Mouse (Mus musculus) layer of hippocampus, adult 2 months (tissue): ENCODE results near the gene Zbtb7a. TPM values are rescaled to one million over a fixed set of nuclear protein-coding genes. Genes with fewer than 3 reads are reported as not detected.
A peak's percentile ranks its signal among the peaks of the same experiment; 100 is the strongest.

Experiments used
- DNase-seq, 2 experiments: peaks; one replicate each; pipeline ENCODE4 v3.0.0; 2022; ENCODE audit warnings: low spot score in 2 of 2
- H3K27ac ChIP-seq: fragments of 200-600 bp; 2 replicates; pipeline ENCODE4 v1.8.1; 2022
- H3K4me3 ChIP-seq: fragments of 200-600 bp; 2 replicates; pipeline ENCODE4 v1.8.1; 2022; ENCODE audit warnings: mild to moderate bottlenecking
- CTCF ChIP-seq: fragments of 200-600 bp; conservative IDR thresholded peaks from 2 replicates; pipeline ENCODE4 v1.8.1; 2022; ENCODE audit warnings: antibody characterized with exemption, mild to moderate bottlenecking, moderate library complexity
- long read RNA-seq, 2 experiments: library from polyadenylated mRNA; stranded (forward); transcript quantifications; one replicate each; pipeline ENCODE4 v2.0.0; 2021; ENCODE audit warnings: borderline mapping rate in 2 of 2
- total RNA-seq, 2 experiments: library from RNA; stranded (reverse); gene quantifications; 2 replicates each; pipeline ENCODE4 v1.2.3; 2021

The Zbtb7a gene
- 100 to 1,000 TPM; 103 to 109 TPM for total RNA-seq
- long read RNA-seq, experiment 1, full-length matches to known transcripts, result 20 of 117 reads
- long read RNA-seq, experiment 1, partial matches to known transcripts, result 5 of 117 reads
- long read RNA-seq, experiment 1, other reads (novel, unspliced or antisense), result 92 of 117 reads
- long read RNA-seq, experiment 2, full-length matches to known transcripts, result 12 of 150 reads
- long read RNA-seq, experiment 2, partial matches to known transcripts, result 131 of 150 reads
- long read RNA-seq, experiment 2, other reads (novel, unspliced or antisense), result 7 of 150 reads

DNA sequence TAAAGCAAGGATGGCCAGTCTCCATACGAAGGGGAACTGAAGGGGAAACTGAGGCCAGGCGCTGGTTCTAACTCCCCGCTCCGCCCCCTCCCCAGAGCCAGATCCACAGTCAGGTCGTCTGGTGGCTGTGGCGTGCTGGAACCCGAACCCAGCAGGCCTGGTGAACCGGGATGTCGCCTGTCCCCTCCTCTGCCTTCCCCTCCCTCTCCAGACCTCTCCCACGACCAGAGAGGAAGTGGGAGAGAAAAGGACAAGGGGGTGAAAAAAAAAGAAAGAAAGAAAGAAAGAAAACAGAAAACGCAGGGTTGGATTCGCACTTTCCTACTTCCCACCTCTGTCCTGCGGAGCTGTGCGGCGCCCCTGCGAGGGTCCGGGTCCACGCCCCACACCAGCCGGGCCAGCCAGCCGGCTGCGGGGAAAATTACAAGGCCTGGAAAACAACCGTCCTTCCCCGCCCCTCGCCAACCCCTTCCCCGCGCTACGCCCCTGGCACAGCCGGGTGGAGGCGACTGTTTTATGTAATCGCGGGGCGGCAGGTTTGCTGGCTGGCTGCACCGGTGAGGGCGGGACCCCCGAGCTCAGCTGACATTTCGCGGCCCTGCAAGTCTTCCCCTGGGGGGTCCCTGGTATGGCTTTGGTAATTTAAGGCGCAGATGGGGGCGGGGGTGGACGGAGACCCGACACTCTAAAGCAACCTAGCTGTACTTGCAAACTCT is at the start of gene Zbtb7a:
TSS of gene Zbtb7a (plus strand) at position 255 of the 716 bp plus-strand sequence.
- peak within 1 kb of the TSS; percentile 98 for H3K4me3 ChIP-seq
- peak; percentile 46 to 47 for DNase-seq
- peak within 1 kb of the TSS; percentile 99 for H3K27ac ChIP-seq
- no peak for TF ChIP-seq CTCF

DNA sequence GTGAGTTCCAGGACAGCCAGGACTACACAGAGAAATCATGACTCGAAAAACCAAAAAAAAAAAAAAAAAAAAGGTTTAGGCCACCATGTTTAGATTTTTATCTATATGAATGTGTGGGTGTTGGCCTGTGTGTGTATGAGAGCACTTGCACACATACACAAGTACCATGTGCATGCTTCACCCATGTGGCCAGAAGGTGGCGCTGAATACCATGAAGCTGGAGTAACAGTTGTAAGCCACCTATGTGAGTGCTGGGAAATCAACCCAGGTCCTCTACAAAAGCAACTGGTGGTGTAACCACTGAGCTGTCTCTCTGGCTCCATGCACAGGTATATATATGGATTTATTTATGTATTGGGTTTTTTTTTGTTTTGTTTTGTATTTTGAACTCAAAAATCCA is 48.0 kb upstream of the Zbtb7a start:
- Histone ChIP-seq H3K4me3 (no peak overlapping the region), H3K27ac (no peak overlapping the region)
- DNase-seq, result no peak

DNA sequence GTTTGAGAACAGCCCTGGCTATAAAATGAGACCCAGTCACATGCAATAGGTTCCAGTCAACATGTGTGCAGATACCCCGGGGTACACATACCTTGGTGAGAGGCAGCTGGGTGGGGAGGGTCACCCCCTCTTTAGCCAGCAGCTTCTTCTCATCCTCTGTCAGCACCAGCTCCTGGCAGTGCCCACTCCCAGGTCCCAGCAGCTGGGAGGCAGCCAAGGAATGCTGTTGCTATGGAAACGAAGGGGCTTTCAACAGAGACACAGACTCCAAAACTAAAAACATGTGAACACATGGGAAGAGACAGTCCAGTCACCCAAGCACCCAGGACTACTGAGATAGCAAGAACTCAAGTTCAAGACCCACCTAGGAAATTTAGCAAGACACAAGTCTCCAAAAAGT is 45.8 kb upstream of the Zbtb7a start:
- no peak for DNase-seq
- no peak overlapping the region for H3K4me3 ChIP-seq
- no peak for TF ChIP-seq CTCF
- H3K27ac ChIP-seq, result no peak overlapping the region

More for the DNA sequence above, 48.0 kb upstream of the Zbtb7a start:
- TF ChIP-seq CTCF, result peak; percentile 59

DNA sequence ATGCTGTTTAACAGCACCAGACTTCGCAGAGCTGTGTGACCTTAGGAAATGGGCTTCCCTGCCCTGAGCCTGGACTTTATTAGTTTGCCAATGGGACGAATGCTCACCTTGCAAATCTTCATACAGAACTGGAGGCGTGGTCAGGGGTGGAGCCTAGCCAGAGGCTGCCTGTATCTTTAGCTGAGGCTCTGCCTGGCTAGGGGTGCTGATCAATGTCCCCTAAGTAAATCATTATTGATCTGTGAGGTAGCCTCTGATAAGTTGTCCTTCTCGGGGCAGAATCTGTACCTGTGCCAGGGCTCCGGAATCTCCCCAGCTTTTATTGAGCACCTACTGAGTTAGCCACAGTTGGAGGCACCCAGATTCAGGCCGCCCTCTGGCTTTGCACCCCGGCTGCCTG is 44.4 kb upstream of the Zbtb7a start:
- TF ChIP-seq CTCF, result no peak
- no peak overlapping the region for H3K27ac ChIP-seq
- H3K4me3 ChIP-seq, result no peak overlapping the region
- DNase-seq, result no peak

DNA sequence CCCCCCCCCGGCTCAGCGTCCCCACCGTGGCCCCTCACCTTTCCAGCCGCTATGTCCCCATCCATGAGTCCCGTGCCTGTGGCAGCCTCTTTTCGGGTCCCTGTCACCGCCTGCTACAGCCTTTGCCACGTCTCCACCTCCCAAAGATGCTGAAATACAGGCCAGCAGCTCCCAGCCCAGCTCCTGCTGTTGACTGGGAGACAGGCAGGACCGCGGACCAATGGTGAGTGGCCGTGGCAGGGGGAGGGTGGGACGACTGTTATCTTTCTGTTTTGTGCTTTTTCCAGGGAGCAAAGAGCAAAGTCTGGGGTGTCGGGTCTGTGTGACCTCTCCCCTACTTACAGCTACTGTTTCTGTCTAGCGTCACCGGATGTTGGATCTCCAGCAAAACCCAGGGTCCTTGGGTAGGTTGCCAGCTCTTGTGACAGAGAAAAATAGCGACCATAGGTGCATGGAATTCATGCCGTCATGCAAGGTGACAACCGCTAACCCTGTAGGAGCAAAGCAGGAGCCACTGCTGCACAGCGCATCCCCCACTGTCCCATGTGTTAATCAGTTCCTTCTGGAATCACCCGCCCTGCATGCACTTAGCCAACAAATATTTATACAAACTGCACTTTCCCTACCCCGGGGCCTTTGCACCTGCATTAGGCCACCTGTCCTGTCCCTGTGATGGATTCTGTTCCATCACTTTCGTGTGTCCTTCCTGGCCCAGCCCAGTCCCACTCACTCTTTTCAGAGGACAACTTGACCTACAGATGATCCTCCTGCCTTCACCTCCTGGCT is 42.4 kb upstream of the Zbtb7a start:
- Histone ChIP-seq H3K27ac (no peak overlapping the region), H3K4me3 (no peak overlapping the region)
- no peak for TF ChIP-seq CTCF
- DNase-seq, result no peak

DNA sequence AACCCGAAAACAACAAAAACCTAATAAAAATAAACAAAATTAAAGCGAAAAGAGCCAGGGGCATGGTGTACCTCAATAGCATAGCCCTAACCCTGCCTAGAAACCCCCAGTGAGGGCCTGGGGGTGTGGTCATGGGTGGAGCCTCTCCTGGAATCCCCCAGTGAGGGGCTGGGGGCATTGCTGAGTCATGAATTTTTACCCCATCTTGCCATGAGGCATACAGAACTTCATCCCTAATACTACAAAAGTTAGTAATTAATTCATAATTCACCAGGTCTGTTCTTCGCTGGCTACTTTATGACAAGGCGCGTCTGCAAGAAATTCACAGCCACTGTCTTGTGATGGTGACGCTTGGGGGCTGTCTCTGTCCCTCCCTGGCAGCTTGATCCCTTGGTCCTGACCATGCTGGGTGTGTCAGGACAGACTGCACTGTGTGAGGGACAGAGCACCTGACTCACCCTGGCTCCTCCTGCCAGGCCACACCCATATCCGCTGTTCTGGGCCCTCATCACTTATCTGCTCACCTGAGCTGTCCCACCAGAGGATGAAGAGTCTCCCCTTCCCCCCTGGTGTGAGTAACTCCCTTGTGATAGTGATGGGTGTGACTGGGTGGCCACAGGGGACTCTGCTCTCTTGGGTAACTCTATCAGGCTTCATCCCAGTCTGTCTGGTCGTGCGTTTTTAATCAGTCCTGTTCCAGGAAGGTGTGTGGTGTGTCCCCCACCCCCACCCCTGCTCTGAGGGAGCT is 39.9 kb upstream of the Zbtb7a start:
- TF ChIP-seq CTCF, result no peak
- DNase-seq, result no peak
- no peak overlapping the region for H3K27ac ChIP-seq
- H3K4me3 ChIP-seq, result no peak overlapping the region

DNA sequence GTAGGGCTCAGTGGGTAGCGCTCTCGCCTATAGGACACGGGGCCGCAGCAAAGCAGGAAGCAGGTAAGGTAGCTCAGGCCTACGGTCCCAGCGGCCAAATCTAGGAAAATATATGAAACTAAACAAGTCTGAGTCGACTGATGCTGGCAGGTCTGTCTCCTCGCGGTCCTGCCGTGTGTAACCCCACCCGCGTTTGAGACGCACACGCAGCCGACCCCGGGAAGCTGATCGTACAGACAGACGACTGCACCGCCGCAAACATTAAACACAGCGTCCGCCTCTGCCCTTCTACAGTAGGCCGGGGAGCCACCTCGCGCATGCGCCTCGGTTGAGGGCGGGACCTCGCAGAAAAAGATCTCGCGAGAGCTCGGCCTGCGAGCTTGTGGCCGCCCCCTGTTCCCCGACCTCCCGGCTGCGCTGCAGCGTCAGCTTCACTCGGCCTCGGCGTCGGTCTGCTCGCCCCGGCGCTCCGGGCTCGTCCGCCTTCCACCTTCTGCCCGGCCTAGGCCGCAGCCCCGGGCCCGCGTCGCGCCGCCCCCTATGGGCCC is 29.4 kb upstream of the Zbtb7a start, which contains the start of gene Map2k2:
TSS of gene Map2k2 (plus strand) at position 351 of the 548 bp plus-strand sequence.
- Histone ChIP-seq H3K4me3 (peak within 1 kb of the TSS; percentile 96), H3K27ac (peak within 1 kb of the TSS; percentile 99)
- DNase-seq, result peak; percentile 96 to 97
- no peak for TF ChIP-seq CTCF

DNA sequence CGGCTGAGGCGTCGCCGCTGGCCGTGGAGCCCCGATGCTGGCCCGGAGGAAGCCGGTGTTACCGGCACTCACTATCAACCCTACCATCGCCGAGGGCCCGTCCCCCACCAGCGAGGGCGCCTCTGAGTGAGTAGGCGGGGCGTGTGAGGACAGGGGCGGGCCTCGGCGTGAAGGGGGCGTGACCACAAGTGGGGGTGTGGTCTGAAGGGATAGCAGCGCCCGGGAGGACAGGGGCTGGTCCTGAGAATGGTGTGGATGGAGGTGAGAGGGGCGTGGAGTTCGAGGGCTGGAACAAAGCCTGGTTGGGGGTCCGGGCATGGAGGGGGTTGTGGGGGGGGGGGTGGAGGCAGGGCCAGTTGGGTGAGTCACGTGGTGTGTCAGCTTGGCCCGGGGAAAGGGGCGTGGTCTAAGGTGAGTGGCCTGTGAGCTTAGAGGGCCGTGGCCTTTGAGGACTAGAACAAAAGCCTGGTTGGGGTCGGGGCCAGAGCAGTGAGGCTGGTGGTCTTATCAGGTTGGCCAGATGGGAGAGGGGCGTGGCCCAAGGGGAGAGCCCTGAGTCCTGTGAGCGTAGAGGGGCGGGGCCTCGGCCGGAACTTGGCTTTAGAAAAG is 28.8 kb upstream of the Zbtb7a start:
- peak overlapping the region; percentile 99 for H3K27ac ChIP-seq
- DNase-seq, result peak; percentile 75 to 78
- H3K4me3 ChIP-seq, result peak overlapping the region; percentile 96
- TF ChIP-seq CTCF, result peak; percentile 24

DNA sequence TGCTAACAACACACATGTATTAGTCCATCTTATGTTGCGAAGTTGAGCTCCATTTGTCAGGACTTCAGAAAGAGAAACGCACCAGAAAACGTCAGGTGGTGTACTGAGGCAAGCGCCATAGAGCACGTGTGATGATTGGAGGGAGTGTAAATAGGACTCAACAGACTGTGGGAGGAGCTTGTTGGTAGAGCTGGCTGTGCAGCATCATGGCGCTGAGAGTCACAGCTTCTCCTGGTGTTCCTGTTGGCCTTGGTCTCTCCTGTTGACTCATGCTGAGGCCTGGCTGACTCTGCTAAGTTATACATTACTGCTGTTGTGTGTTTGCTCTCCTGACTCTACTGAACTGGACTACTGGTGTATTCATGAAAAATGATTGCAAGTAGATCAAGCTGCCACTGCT is 22.1 kb upstream of the Zbtb7a start:
- DNase-seq, result no peak
- H3K27ac ChIP-seq, result no peak overlapping the region
- TF ChIP-seq CTCF, result no peak
- H3K4me3 ChIP-seq, result no peak overlapping the region

DNA sequence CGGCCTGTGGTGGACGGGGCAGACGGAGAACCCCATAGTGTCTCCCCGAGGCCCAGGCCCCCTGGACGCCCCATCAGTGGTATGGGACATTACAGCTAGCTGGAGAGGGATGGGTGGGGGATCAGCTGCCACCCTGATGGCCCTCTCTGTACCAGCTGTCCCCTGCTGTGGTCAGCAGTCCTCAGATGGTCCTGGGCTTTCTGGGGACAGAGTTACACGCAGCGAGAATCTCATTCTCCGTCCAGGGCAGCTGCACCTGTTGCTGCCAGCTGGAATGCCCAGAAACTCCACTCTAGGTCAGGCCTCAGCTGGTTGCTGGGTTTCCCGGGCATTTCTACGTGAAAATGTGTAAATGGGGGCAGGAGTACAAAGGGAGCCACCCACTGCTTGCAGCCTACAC is 15.4 kb upstream of the Zbtb7a start:
- no peak for DNase-seq
- no peak overlapping the region for H3K27ac ChIP-seq
- no peak overlapping the region for H3K4me3 ChIP-seq
- TF ChIP-seq CTCF, result no peak

DNA sequence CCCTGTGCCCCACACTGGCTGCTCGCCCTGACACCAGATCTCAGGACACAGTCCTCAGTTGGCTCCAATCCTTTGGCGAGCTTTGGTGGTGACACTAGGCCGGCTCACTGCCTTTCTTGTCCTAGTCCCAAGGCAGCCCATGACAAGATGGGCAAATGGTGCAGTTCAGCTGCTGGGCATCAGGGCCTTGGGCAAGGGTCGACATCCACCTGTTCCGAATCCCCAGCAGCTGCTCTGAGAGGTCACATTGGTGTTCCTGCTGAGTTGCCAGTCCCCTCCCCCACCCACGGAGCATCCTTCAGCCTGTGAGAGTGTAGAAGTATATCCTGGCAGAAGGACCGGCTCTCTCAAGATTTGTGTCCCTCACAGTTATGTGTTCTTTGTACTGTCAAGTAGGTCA is 14.4 kb upstream of the Zbtb7a start:
- no peak overlapping the region for H3K4me3 ChIP-seq
- no peak for TF ChIP-seq CTCF
- no peak for DNase-seq
- peak overlapping the region; percentile 65; the same call in 1 of the 2 replicates for H3K27ac ChIP-seq

DNA sequence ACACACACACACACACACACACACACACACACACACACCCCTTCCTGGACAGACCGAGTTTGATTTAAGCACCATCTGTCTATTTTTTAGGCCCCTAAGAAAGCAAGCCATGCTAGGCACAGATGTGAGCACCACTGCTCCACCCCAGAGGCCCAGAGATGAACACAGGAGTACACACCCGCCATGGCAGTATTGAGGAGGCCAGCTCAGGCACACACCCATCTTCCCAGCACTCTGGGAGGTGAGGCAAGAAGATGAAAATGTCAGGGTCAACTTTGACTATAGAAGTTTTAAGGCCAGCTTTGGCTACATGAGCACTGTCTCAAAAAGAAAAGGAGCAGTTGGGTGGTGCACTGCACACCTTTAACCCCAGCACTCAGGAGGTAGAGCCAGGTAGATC is 12.1 kb upstream of the Zbtb7a start:
- H3K27ac ChIP-seq, result no peak overlapping the region
- no peak overlapping the region for H3K4me3 ChIP-seq
- no peak for TF ChIP-seq CTCF
- DNase-seq, result no peak
